Mouse (Mus musculus) ES-E14 (cell line): ENCODE measurements around the gene Pdzd8.

Experiments used
- CHD2 ChIP-seq: IDR thresholded peaks from 2 replicates; pipeline ENCODE4 v1.6.1; 2014; ENCODE audit warnings: mild to moderate bottlenecking, low read depth, low read length, inconsistent platforms
- ZNF384 ChIP-seq: IDR thresholded peaks from 2 replicates; pipeline ENCODE4 v1.6.1; 2012; ENCODE audit warnings: low read depth, low read length, inconsistent platforms

GRCm38 (mm10) chr19:59260718-59261442 is 84.7 kb downstream of the Pdzd8 start, which contains the start of gene Slc18a2:
- TF ChIP-seq CHD2 (no peak), ZNF384 (no peak)
